Mouse (Mus musculus) heart, embryonic 13.5 days (tissue): ENCODE measurements at regions not wholly inside any gene's neighbourhood (a gene's known extent, or its start where the extent isn't known, plus 50 kb on each side); places are given as distances from the start of the nearest gene placed in this dataset.

Experiments
- ATAC-seq: fragments of 200-750 bp; cut with Nextera tagmentation; 2 replicates; pipeline ENCODE4 v1.8.0; 2017; ENCODE audit warnings: moderate TSS enrichment; ENCODE audit not compliant: insufficient number of reproducible peaks, low FRiP score, low TSS enrichment; ENCODE audit errors: extremely low read depth
- H3K27ac ChIP-seq: fragments of 300-500 bp; sonication (generic); replicated peaks from 2 replicates; pipeline ENCODE4 v1.5.1; 2015; ENCODE audit warnings: moderate library complexity, mild to moderate bottlenecking, inconsistent platforms
- H3K27me3 ChIP-seq: fragments of 300-500 bp; sonication (generic); replicated peaks from 2 replicates; pipeline ENCODE4 v1.6.1; 2015; ENCODE audit warnings: mild to moderate bottlenecking, inconsistent platforms
- H3K36me3 ChIP-seq: fragments of 300-500 bp; sonication (generic); 2 replicates; pipeline ENCODE4 v1.6.1; 2015; ENCODE audit warnings: mild to moderate bottlenecking, inconsistent platforms
- H3K4me1 ChIP-seq: fragments of 300-500 bp; sonication (generic); 2 replicates; pipeline ENCODE4 v1.6.1; 2015; ENCODE audit warnings: inconsistent platforms
- H3K4me2 ChIP-seq: fragments of 300-500 bp; sonication (generic); 2 replicates; pipeline ENCODE4 v1.6.1; 2015; ENCODE audit warnings: inconsistent platforms, mild to moderate bottlenecking, moderate library complexity
- H3K4me3 ChIP-seq: fragments of 300-500 bp; sonication (generic); 2 replicates; pipeline ENCODE4 v1.5.1; 2015; ENCODE audit warnings: moderate library complexity, mild to moderate bottlenecking, inconsistent platforms
- H3K9ac ChIP-seq: fragments of 300-500 bp; sonication (generic); 2 replicates; pipeline ENCODE4 v1.6.1; 2015; ENCODE audit warnings: inconsistent platforms, mild to moderate bottlenecking, moderate library complexity
- H3K9me3 ChIP-seq: fragments of 300-500 bp; sonication (generic); 2 replicates; pipeline ENCODE4 v1.6.1; 2016; ENCODE audit warnings: inconsistent platforms
- WGBS: fragments of 180-500 bp; shearing (Covaris S2); methylation state at CpG from one replicate; pipeline ENCODE4 v1.1.7; 2015; ENCODE audit warnings: mixed read lengths; 5-methylcytosine and 5-hydroxymethylcytosine counted together

GRCm38 (mm10) chr13:101954521-101954920 is 186.5 kb upstream of the Pik3r1 start:
- H3K36me3 ChIP-seq: no peaks in the 10 kb centered on the region
- H3K9me3 ChIP-seq: no peaks in the 10 kb centered on the region
- H3K4me2 ChIP-seq: no peak overlapping the region
- no peaks in the 10 kb centered on the region for H3K27me3 ChIP-seq
- ATAC-seq: no peak
- H3K9ac ChIP-seq: no peak overlapping the region
- no peak overlapping the region for H3K27ac ChIP-seq
- WGBS: 80% methylated on average over 3 of the region's 3 CpGs
- peaks cover 5% of the 10 kb centered on the region; the same call in 1 of the 2 replicates for H3K4me1 ChIP-seq
- H3K4me3 ChIP-seq: no peak overlapping the region

GRCm38 (mm10) chr13:101955806-101956418 is 187.9 kb upstream of the Pik3r1 start:
- no peaks in the 10 kb centered on the region for H3K27me3 ChIP-seq
- H3K4me1 ChIP-seq: peaks cover 5% of the 10 kb centered on the region; the same call in 1 of the 2 replicates
- no peak overlapping the region for H3K27ac ChIP-seq
- H3K9me3 ChIP-seq: 0 out of 2 replicates have a peak, but pooled peaks cover 4% of the 10 kb centered on the region
- no peak overlapping the region for H3K4me2 ChIP-seq
- no peak overlapping the region for H3K4me3 ChIP-seq
- no peaks in the 10 kb centered on the region for H3K36me3 ChIP-seq
- H3K9ac ChIP-seq: no peak overlapping the region
- ATAC-seq: no peak
- 77% methylated on average over 7 of the region's 7 CpGs for WGBS

- WGBS: 48% methylated on average over 4 of the region's 4 CpGs
- Histone ChIP-seq H3K9me3 (0 out of 2 replicates have a peak, but pooled peaks cover 4% of the 10 kb centered on the region), H3K4me3 (no peak overlapping the region), H3K36me3 (no peaks in the 10 kb centered on the region), H3K9ac (no peak overlapping the region), H3K4me2 (no peak overlapping the region), H3K27ac (no peak overlapping the region), H3K27me3 (no peaks in the 10 kb centered on the region), H3K4me1 (peaks cover 5% of the 10 kb centered on the region; the same call in 1 of the 2 replicates)
- ATAC-seq: no peak
Observed at GRCm38 (mm10) chr13:101957782-101958181, 189.8 kb upstream of the Pik3r1 start.

GRCm38 (mm10) chr13:101965537-101965936 is 197.5 kb upstream of the Pik3r1 start:
- no peaks in the 10 kb centered on the region for H3K36me3 ChIP-seq
- H3K9ac ChIP-seq: no peak overlapping the region
- H3K27me3 ChIP-seq: no peaks in the 10 kb centered on the region
- no peak overlapping the region for H3K27ac ChIP-seq
- no peak overlapping the region for H3K4me2 ChIP-seq
- H3K9me3 ChIP-seq: 0 out of 2 replicates have a peak, but pooled peaks cover 4% of the 10 kb centered on the region
- ATAC-seq: no peak
- 0 out of 2 replicates have a peak, but pooled peaks cover 3% of the 10 kb centered on the region for H3K4me1 ChIP-seq
- WGBS: 50% methylated on average over 7 of the region's 7 CpGs
- no peak overlapping the region for H3K4me3 ChIP-seq

- WGBS: 78% methylated on average over 8 of the region's 8 CpGs
- H3K4me3 ChIP-seq: no peak overlapping the region
Observed at GRCm38 (mm10) chr13:101966799-101967397, 198.9 kb upstream of the Pik3r1 start.

GRCm38 (mm10) chr13:101967466-101967865 is 199.4 kb upstream of the Pik3r1 start:
- 84% methylated on average over 4 of the region's 4 CpGs for WGBS
- H3K9ac ChIP-seq: no peak overlapping the region

More at GRCm38 (mm10) chr13:101966799-101967397, 198.9 kb upstream of the Pik3r1 start:
- 0 out of 2 replicates have a peak, but pooled peaks cover 3% of the 10 kb centered on the region for H3K4me1 ChIP-seq
- no peak overlapping the region for H3K4me2 ChIP-seq
- H3K36me3 ChIP-seq: no peaks in the 10 kb centered on the region
- no peak overlapping the region for H3K27ac ChIP-seq
- no peaks in the 10 kb centered on the region for H3K27me3 ChIP-seq
- H3K9ac ChIP-seq: no peak overlapping the region
- H3K9me3 ChIP-seq: no peaks in the 10 kb centered on the region
- no peak for ATAC-seq

GRCm38 (mm10) chr13:101976766-101977165 is 208.7 kb upstream of the Pik3r1 start:
- 86% methylated on average over 4 of the region's 4 CpGs for WGBS
- no peak for ATAC-seq
- peaks cover 5% of the 10 kb centered on the region for H3K4me1 ChIP-seq

More at GRCm38 (mm10) chr13:101967466-101967865, 199.4 kb upstream of the Pik3r1 start:
- Histone ChIP-seq H3K4me2 (no peak overlapping the region), H3K27ac (no peak overlapping the region), H3K36me3 (no peaks in the 10 kb centered on the region), H3K27me3 (no peaks in the 10 kb centered on the region), H3K4me3 (no peak overlapping the region), H3K4me1 (0 out of 2 replicates have a peak, but pooled peaks cover 3% of the 10 kb centered on the region), H3K9me3 (no peaks in the 10 kb centered on the region)
- ATAC-seq: no peak

GRCm38 (mm10) chr13:101980171-101980835 is 212.3 kb upstream of the Pik3r1 start:
- Histone ChIP-seq H3K27me3 (no peaks in the 10 kb centered on the region), H3K9ac (no peak overlapping the region), H3K36me3 (no peaks in the 10 kb centered on the region), H3K27ac (no peak overlapping the region), H3K9me3 (no peaks in the 10 kb centered on the region; the same call in 1 of the 2 replicates), H3K4me1 (no peaks in the 10 kb centered on the region), H3K4me2 (no peak overlapping the region), H3K4me3 (no peak overlapping the region)
- no peak for ATAC-seq
- WGBS: 74% methylated on average over 4 of the region's 4 CpGs

More at GRCm38 (mm10) chr13:101976766-101977165, 208.7 kb upstream of the Pik3r1 start:
- H3K4me2 ChIP-seq: no peak overlapping the region
- no peaks in the 10 kb centered on the region for H3K36me3 ChIP-seq
- H3K4me3 ChIP-seq: no peak overlapping the region
- H3K9me3 ChIP-seq: no peaks in the 10 kb centered on the region
- no peak overlapping the region for H3K27ac ChIP-seq
- H3K9ac ChIP-seq: no peak overlapping the region
- H3K27me3 ChIP-seq: no peaks in the 10 kb centered on the region

GRCm38 (mm10) chr13:101988637-101989413 is 220.8 kb upstream of the Pik3r1 start:
- Histone ChIP-seq H3K4me2 (no peak overlapping the region), H3K9me3 (no peaks in the 10 kb centered on the region), H3K4me1 (no peaks in the 10 kb centered on the region), H3K27me3 (no peaks in the 10 kb centered on the region), H3K4me3 (no peak overlapping the region), H3K9ac (no peak overlapping the region), H3K27ac (no peak overlapping the region), H3K36me3 (no peaks in the 10 kb centered on the region)
- 76% methylated on average over 9 of the region's 9 CpGs for WGBS
- no peak for ATAC-seq

- Histone ChIP-seq H3K9ac (no peak overlapping the region), H3K27me3 (no peaks in the 10 kb centered on the region)
- 51% methylated on average over 1 of the region's 1 CpGs for WGBS
Observed at GRCm38 (mm10) chr13:101991729-101992128, 223.7 kb upstream of the Pik3r1 start.

GRCm38 (mm10) chr13:101994779-101995178 is 226.8 kb upstream of the Pik3r1 start:
- Histone ChIP-seq H3K4me1 (peaks cover 14% of the 10 kb centered on the region; the same call in 1 of the 2 replicates), H3K4me2 (no peak overlapping the region), H3K27ac (no peak overlapping the region), H3K27me3 (no peaks in the 10 kb centered on the region), H3K9ac (no peak overlapping the region), H3K36me3 (no peaks in the 10 kb centered on the region), H3K4me3 (no peak overlapping the region), H3K9me3 (no peaks in the 10 kb centered on the region; the same call in 1 of the 2 replicates)
- 47% methylated on average over 3 of the region's 3 CpGs for WGBS
- no peak for ATAC-seq

More at GRCm38 (mm10) chr13:101991729-101992128, 223.7 kb upstream of the Pik3r1 start:
- H3K36me3 ChIP-seq: no peaks in the 10 kb centered on the region
- H3K9me3 ChIP-seq: no peaks in the 10 kb centered on the region
- H3K27ac ChIP-seq: no peak overlapping the region
- no peak overlapping the region for H3K4me2 ChIP-seq
- peaks cover 14% of the 10 kb centered on the region; the same call in 1 of the 2 replicates for H3K4me1 ChIP-seq
- no peak for ATAC-seq
- H3K4me3 ChIP-seq: no peak overlapping the region
